Mouse (Mus musculus) embryonic facial prominence, embryonic 14.5 days (tissue): ENCODE results near the gene Lrrc7. TPM values are rescaled to one million over a fixed set of nuclear protein-coding genes. Genes with fewer than 3 reads are reported as not detected.

Experiments used
- ATAC-seq: fragments of 200-750 bp; cut with Nextera tagmentation; 2 replicates; pipeline ENCODE4 v1.8.0; 2017; ENCODE audit warnings: low read depth, moderate number of reproducible peaks, moderate TSS enrichment
- DNase-seq: peaks from one replicate; pipeline ENCODE4 v3.0.0-alpha.2; 2015; ENCODE audit warnings: low spot score
- H3K27ac ChIP-seq: fragments of 300-500 bp; sonication (generic); replicated peaks from 2 replicates; pipeline ENCODE4 v1.5.1; 2014; ENCODE audit warnings: low read depth, mild to moderate bottlenecking, low read length, moderate library complexity
- H3K27me3 ChIP-seq: fragments of 300-500 bp; sonication (generic); replicated peaks from 2 replicates; pipeline ENCODE4 v1.6.1; 2014; ENCODE audit warnings: low read length; ENCODE audit not compliant: control insufficient read depth, insufficient read depth
- H3K36me3 ChIP-seq: fragments of 300-500 bp; sonication (generic); 2 replicates; pipeline ENCODE4 v1.6.1; 2014; ENCODE audit warnings: low read length, mixed read lengths; ENCODE audit not compliant: control insufficient read depth, insufficient read depth
- H3K4me1 ChIP-seq: fragments of 300-500 bp; sonication (generic); 2 replicates; pipeline ENCODE4 v1.6.1; 2014; ENCODE audit warnings: antibody characterized with exemption, low read length; ENCODE audit not compliant: control insufficient read depth, insufficient read depth
- H3K4me2 ChIP-seq: fragments of 300-500 bp; sonication (generic); 2 replicates; pipeline ENCODE4 v1.6.1; 2014; ENCODE audit warnings: low read depth, mild to moderate bottlenecking, low read length, moderate library complexity, mixed read lengths
- H3K4me3 ChIP-seq: fragments of 300-500 bp; sonication (generic); 2 replicates; pipeline ENCODE4 v1.5.1; 2014; ENCODE audit warnings: low read depth, mild to moderate bottlenecking, low read length
- H3K9ac ChIP-seq: fragments of 300-500 bp; sonication (generic); 2 replicates; pipeline ENCODE4 v1.6.1; 2014; ENCODE audit warnings: low read depth, mild to moderate bottlenecking, low read length, moderate library complexity, mixed read lengths
- H3K9me3 ChIP-seq: fragments of 300-500 bp; sonication (generic); 2 replicates; pipeline ENCODE4 v1.6.1; 2016; ENCODE audit warnings: low read length; ENCODE audit not compliant: control insufficient read depth
- WGBS: fragments of 180-500 bp; shearing (Covaris S2); extraction: QIAGEN DNeasy Blood & Tissue Kit; methylation state at CpG from one replicate; pipeline ENCODE4 v1.1.7; 2014; 5-methylcytosine and 5-hydroxymethylcytosine counted together
- polyA plus RNA-seq: library from polyadenylated mRNA; unstranded; fragments of >200 nt; fragmentation: Nextera tagmentation; extraction: Ambion mirVana; gene quantifications from 2 replicates; pipeline ENCODE4 v1.2.1, GENCODE M21; 2014

The Lrrc7 gene
- polyA plus RNA-seq, 1 experiment from 2014 or later, result 1.1 TPM

DNA sequence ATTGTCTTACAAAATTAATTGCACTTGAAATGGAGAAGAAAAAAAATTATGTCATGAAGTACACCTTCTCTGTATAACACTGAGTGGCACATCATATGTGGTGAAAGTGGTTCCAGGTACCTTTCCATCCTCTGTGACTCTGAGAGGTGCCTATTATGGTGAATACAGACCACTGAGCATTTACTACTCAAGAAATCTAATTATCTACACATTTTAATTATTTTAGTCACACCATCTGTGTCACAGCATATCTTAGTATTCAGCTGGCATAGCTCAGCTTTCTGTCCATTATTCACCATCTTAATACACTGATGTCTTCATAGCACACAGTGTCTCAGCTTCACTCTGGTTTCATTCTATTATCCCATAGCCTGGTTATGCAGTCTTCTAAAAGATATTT, 7.7 kb downstream of the Lrrc7 start:
- no peaks in the 10 kb centered on the region for H3K36me3 ChIP-seq
- H3K4me2 ChIP-seq, result no peak overlapping the region
- H3K27ac ChIP-seq, result no peak overlapping the region
- ATAC-seq (no peak), DNase-seq (no peak)
- H3K9ac ChIP-seq, result no peak overlapping the region
- no peaks in the 10 kb centered on the region for H3K4me1 ChIP-seq
- peaks cover 7% of the 10 kb centered on the region for H3K27me3 ChIP-seq
- no peaks in the 10 kb centered on the region for H3K9me3 ChIP-seq
- no peak overlapping the region for H3K4me3 ChIP-seq

DNA sequence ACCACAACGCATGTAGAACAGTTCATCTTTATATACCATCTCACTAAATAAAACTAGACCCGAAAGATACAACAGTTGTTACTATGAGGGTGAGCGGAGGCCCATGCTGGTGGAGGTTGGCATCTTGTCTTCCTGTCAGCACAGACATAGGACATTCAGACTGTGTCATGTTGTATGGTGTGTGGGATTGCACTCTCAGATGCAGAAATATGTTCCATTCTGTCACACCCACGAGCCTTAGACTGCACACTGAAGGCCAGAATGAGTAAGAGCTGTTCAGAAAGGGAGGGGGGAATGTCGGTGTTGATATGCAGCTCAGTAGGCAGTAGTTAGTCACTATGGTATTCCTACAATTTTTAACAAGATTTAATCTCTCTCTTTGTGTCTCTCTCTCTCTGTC, 9.9 kb downstream of the Lrrc7 start:
- no peaks in the 10 kb centered on the region for H3K27me3 ChIP-seq
- H3K9ac ChIP-seq, result no peak overlapping the region
- H3K4me2 ChIP-seq, result no peak overlapping the region
- WGBS, result 75% methylated on average over 5 of the region's 5 CpGs
- H3K27ac ChIP-seq, result no peak overlapping the region
- ATAC-seq (no peak), DNase-seq (no peak)
- no peaks in the 10 kb centered on the region for H3K9me3 ChIP-seq
- H3K36me3 ChIP-seq, result no peaks in the 10 kb centered on the region
- no peaks in the 10 kb centered on the region for H3K4me1 ChIP-seq
- no peak overlapping the region for H3K4me3 ChIP-seq

GRCm38 (mm10) chr3:158543481-158543880, 18.5 kb downstream of the Lrrc7 start:
- H3K4me1 ChIP-seq, result no peaks in the 10 kb centered on the region
- H3K9me3 ChIP-seq, result no peaks in the 10 kb centered on the region
- no peak overlapping the region for H3K4me3 ChIP-seq
- WGBS, result 56% methylated on average over 3 of the region's 3 CpGs
- no peaks in the 10 kb centered on the region for H3K27me3 ChIP-seq
- H3K27ac ChIP-seq, result no peak overlapping the region
- ATAC-seq (no peak), DNase-seq (no peak)
- no peak overlapping the region for H3K9ac ChIP-seq
- no peaks in the 10 kb centered on the region for H3K36me3 ChIP-seq
- no peak overlapping the region for H3K4me2 ChIP-seq

GRCm38 (mm10) chr3:158532859-158533258, 29.2 kb downstream of the Lrrc7 start:
- peak; percentile 57; the same call in 1 of the 2 replicates for ATAC-seq
- no peaks in the 10 kb centered on the region for H3K36me3 ChIP-seq
- 37% methylated on average over 2 of the region's 2 CpGs for WGBS
- no peak overlapping the region for H3K27ac ChIP-seq
- H3K9ac ChIP-seq, result no peak overlapping the region
- 0 out of 2 replicates have a peak, but pooled peaks cover 2% of the 10 kb centered on the region for H3K4me1 ChIP-seq
- no peak overlapping the region for H3K4me3 ChIP-seq
- no peaks in the 10 kb centered on the region for H3K27me3 ChIP-seq
- H3K4me2 ChIP-seq, result no peak overlapping the region
- no peaks in the 10 kb centered on the region for H3K9me3 ChIP-seq
- DNase-seq, result peak; percentile 55

DNA sequence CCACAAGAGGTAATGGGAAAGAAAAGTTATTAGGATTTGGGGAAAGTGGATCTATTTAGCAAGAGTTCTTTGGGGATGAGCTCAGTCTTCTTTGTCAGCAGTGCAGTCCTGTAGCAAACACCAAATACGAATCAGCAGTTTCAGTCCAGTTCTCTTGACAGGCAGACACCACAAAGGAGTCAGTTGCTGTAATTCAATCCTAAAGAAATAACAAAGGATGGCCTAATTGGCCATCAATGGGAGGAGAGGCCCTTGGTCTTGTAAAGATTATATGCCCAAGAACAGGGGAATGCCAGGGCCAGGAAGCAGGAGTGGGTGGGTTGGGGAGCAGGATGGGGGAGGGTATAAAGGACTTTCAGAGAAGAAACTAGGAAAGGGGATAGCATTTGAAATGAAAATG, 33.5 kb downstream of the Lrrc7 start:
- WGBS, result 54% methylated on average over 1 of the region's 1 CpGs
- no peak for ATAC-seq

GRCm38 (mm10) chr3:158493730-158494129, 68.3 kb downstream of the Lrrc7 start:
- DNase-seq (no peak), ATAC-seq (no peak)
- Histone ChIP-seq H3K9ac (no peak overlapping the region), H3K4me1 (no peaks in the 10 kb centered on the region), H3K4me3 (no peak overlapping the region), H3K9me3 (no peaks in the 10 kb centered on the region), H3K36me3 (no peaks in the 10 kb centered on the region), H3K4me2 (no peak overlapping the region), H3K27ac (no peak overlapping the region), H3K27me3 (no peaks in the 10 kb centered on the region)
- WGBS, result 89% methylated on average over 1 of the region's 1 CpGs

More for the DNA sequence above, 33.5 kb downstream of the Lrrc7 start:
- Histone ChIP-seq H3K36me3 (no peaks in the 10 kb centered on the region), H3K27me3 (no peaks in the 10 kb centered on the region), H3K4me2 (no peak overlapping the region), H3K9me3 (no peaks in the 10 kb centered on the region), H3K4me1 (0 out of 2 replicates have a peak, but pooled peaks cover 2% of the 10 kb centered on the region), H3K4me3 (no peak overlapping the region), H3K27ac (no peak overlapping the region), H3K9ac (no peak overlapping the region)
- no peak for DNase-seq

DNA sequence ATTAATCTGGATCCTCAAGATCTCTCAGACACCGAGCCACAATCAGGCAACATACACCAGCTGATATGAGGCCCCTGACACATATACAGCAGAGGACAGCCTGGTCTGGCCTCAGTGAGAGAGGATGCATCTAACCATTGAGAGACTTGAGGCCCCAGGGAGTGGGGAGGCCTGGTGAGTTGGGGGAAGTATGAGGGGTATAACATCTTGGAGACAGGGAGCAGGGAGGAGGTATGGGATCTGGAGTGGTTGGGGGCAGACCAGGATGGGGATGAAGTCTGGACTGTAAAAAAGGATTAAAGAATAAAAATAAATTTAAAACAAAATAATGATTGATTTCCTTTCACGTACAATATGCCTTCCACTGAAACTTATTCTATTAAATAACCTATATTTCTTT, 82.3 kb downstream of the Lrrc7 start:
- Histone ChIP-seq H3K27ac (no peak overlapping the region), H3K36me3 (no peaks in the 10 kb centered on the region), H3K9me3 (no peaks in the 10 kb centered on the region), H3K4me3 (no peak overlapping the region), H3K9ac (no peak overlapping the region), H3K4me2 (no peak overlapping the region), H3K4me1 (no peaks in the 10 kb centered on the region), H3K27me3 (no peaks in the 10 kb centered on the region)
- ATAC-seq, result no peak
- 77% methylated on average over 2 of the region's 2 CpGs for WGBS
- DNase-seq, result no peak

DNA sequence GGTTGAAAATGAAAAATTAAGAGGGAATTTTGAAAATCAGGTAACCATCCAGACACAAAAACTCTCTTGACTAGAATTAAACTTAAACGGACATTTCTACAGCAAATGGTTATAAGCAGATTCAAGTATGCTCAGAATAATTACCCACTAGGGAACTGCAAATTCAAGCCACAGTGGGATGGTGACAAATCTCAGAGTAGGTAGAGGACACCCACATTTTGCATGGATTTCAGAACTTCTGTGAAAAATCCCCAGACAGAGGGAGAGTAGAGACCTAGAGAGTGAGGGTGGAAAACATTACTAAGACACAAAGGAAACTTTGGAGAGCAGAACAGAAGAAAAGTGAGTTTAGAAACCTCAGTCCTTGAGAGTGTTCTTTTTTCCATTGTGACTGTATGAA, 161.4 kb downstream of the Lrrc7 start:
- WGBS, result 85% methylated on average over 1 of the region's 1 CpGs
- H3K36me3 ChIP-seq, result no peaks in the 10 kb centered on the region

GRCm38 (mm10) chr3:158391534-158391933, 170.5 kb downstream of the Lrrc7 start:
- no peaks in the 10 kb centered on the region for H3K9me3 ChIP-seq
- no peaks in the 10 kb centered on the region for H3K27me3 ChIP-seq
- ATAC-seq, result no peak
- H3K4me2 ChIP-seq, result no peak overlapping the region
- no peak for DNase-seq
- no peak overlapping the region for H3K27ac ChIP-seq
- no peak overlapping the region for H3K4me3 ChIP-seq
- H3K9ac ChIP-seq, result no peak overlapping the region
- no peaks in the 10 kb centered on the region for H3K36me3 ChIP-seq
- H3K4me1 ChIP-seq, result no peaks in the 10 kb centered on the region

More for the DNA sequence above, 161.4 kb downstream of the Lrrc7 start:
- H3K4me3 ChIP-seq, result no peak overlapping the region
- no peaks in the 10 kb centered on the region for H3K9me3 ChIP-seq
- DNase-seq (no peak), ATAC-seq (no peak)
- no peak overlapping the region for H3K4me2 ChIP-seq
- no peak overlapping the region for H3K27ac ChIP-seq
- H3K27me3 ChIP-seq, result no peaks in the 10 kb centered on the region
- H3K9ac ChIP-seq, result no peak overlapping the region
- no peaks in the 10 kb centered on the region for H3K4me1 ChIP-seq
